8 mouse cellular contexts compared by ENCODE assay signal in genomic region chr7:81212697-81213346, GRCm38 (mm10). TPM values are rescaled to one million over a fixed set of nuclear protein-coding genes. Genes with fewer than 3 reads are reported as not detected.
DNase-seq lines count a peak whose midpoint lies in the region; ATAC-seq and TF ChIP-seq lines count a peak whose summit lies in the region.

No protein-coding gene starts in this region.

- H3K4me1 ChIP-seq in embryonic fibroblast, embryonic 13.5 days (ENCODE audit: control insufficient read depth, insufficient read depth, low read length) = no peaks in the 10 kb centered on the region
- H3K4me1 ChIP-seq in heart, embryonic 12.5 days (replicated peaks) = peaks cover 25% of the 10 kb centered on the region
- H3K4me1 ChIP-seq in kidney, embryonic 16.5 days (ENCODE audit: insufficient read depth, low read length) = peaks cover 19% of the 10 kb centered on the region; the same call in 1 of the 2 replicates
- peaks cover 27% of the 10 kb centered on the region for H3K4me1 ChIP-seq in limb, embryonic 15.5 days
- peaks cover 7% of the 10 kb centered on the region; the same call in 1 of the 2 replicates for H3K4me1 ChIP-seq in midbrain, embryonic 16.5 days (ENCODE audit: control insufficient read depth, insufficient read depth, low read length)

- under 1% methylated on average over 55 of the region's 57 CpGs for WGBS in heart, embryonic 12.5 days
- under 1% methylated on average over 57 of the region's 57 CpGs for WGBS in kidney, embryonic 16.5 days
- WGBS in limb, embryonic 15.5 days = under 1% methylated on average over 55 of the region's 57 CpGs
- under 1% methylated on average over 57 of the region's 57 CpGs for WGBS in midbrain, embryonic 16.5 days

- H3K9me3 ChIP-seq in heart, embryonic 12.5 days (replicated peaks) = no peaks in the 10 kb centered on the region
- no peaks in the 10 kb centered on the region for H3K9me3 ChIP-seq in kidney, embryonic 16.5 days (ENCODE audit: low read length)
- H3K9me3 ChIP-seq in limb, embryonic 15.5 days = no peaks in the 10 kb centered on the region
- no peaks in the 10 kb centered on the region for H3K9me3 ChIP-seq in midbrain, embryonic 16.5 days (replicated peaks; ENCODE audit: control insufficient read depth, low read length, poor library complexity, severe bottlenecking)

- H3K9ac ChIP-seq in heart, embryonic 12.5 days = peak overlapping the region; percentile 71
- peak overlapping the region; percentile 75 for H3K9ac ChIP-seq in kidney, embryonic 16.5 days (replicated peaks; ENCODE audit: low read length)
- peak overlapping the region; percentile 44; the same call in 1 of the 2 replicates for H3K9ac ChIP-seq in limb, embryonic 15.5 days
- H3K9ac ChIP-seq in midbrain, embryonic 16.5 days (ENCODE audit: low read depth, low read length) = peak overlapping the region; percentile 20; the same call in 1 of the 2 replicates

- TF ChIP-seq CTCF in embryonic fibroblast, embryonic 13.5 days (IDR thresholded peaks at IDR 0.05; ENCODE audit: borderline replicate concordance, insufficient read depth, low read length) = no peak

- H3K4me3 ChIP-seq in embryonic fibroblast, embryonic 13.5 days (ENCODE audit: insufficient read depth, low read length) = peak overlapping the region; percentile 43
- peak overlapping the region; percentile 60 for H3K4me3 ChIP-seq in heart, embryonic 12.5 days
- peak overlapping the region; percentile 62 for H3K4me3 ChIP-seq in kidney, embryonic 16.5 days (ENCODE audit: low read length)
- peak overlapping the region; percentile 54 for H3K4me3 ChIP-seq in limb, embryonic 15.5 days
- peak overlapping the region; percentile 40 for H3K4me3 ChIP-seq in midbrain, embryonic 16.5 days (ENCODE audit: low read depth, low read length)

- TF ChIP-seq POLR2A in embryonic fibroblast, embryonic 13.5 days (IDR thresholded peaks at IDR 0.05; ENCODE audit: low read depth, low read length) = 0 out of 2 replicates have a peak, but pooled peaks have one; percentile 33

- peak; percentile 89 for ATAC-seq in heart, embryonic 12.5 days (ENCODE audit: insufficient number of reproducible peaks, low FRiP score)
- ATAC-seq in kidney, embryonic 16.5 days (ENCODE audit: low FRiP score, low TSS enrichment) = peak; percentile 93
- ATAC-seq in limb, embryonic 15.5 days (ENCODE audit: insufficient number of reproducible peaks, low FRiP score, low TSS enrichment, low read depth) = peak; percentile 68
- ATAC-seq in midbrain, embryonic 16.5 days = peak; percentile 90
- ATAC-seq in erythroid progenitor cell, adult 5-6 weeks (replicated peaks; ENCODE audit: low FRiP score, poor library complexity, severe bottlenecking) = no peak; the same call in 1 of the 2 replicates

- peak overlapping the region; percentile 91 for H3K4me2 ChIP-seq in heart, embryonic 12.5 days
- H3K4me2 ChIP-seq in kidney, embryonic 16.5 days (replicated peaks; ENCODE audit: low read depth, low read length) = peak overlapping the region; percentile 58
- peak overlapping the region; percentile 76 for H3K4me2 ChIP-seq in limb, embryonic 15.5 days
- H3K4me2 ChIP-seq in midbrain, embryonic 16.5 days (ENCODE audit: low read length) = peak overlapping the region; percentile 53

- H3K27me3 ChIP-seq in heart, embryonic 12.5 days (replicated peaks) = peaks cover 9% of the 10 kb centered on the region
- peaks cover 20% of the 10 kb centered on the region for H3K27me3 ChIP-seq in kidney, embryonic 16.5 days (ENCODE audit: insufficient read depth, low read length)
- H3K27me3 ChIP-seq in limb, embryonic 15.5 days = peaks cover 56% of the 10 kb centered on the region
- H3K27me3 ChIP-seq in midbrain, embryonic 16.5 days (ENCODE audit: control insufficient read depth, insufficient read depth, low read depth, low read length) = peaks cover 34% of the 10 kb centered on the region

- DNase-seq in brain, adult 2 months (ENCODE audit: low read depth, low spot score) = peak; percentile 89
- DNase-seq in spleen, adult 18-20 months = peak; percentile 94 to 98

- no peaks in the 10 kb centered on the region for H3K36me3 ChIP-seq in heart, embryonic 12.5 days
- H3K36me3 ChIP-seq in kidney, embryonic 16.5 days (ENCODE audit: insufficient read depth, low read length) = no peaks in the 10 kb centered on the region
- no peaks in the 10 kb centered on the region for H3K36me3 ChIP-seq in limb, embryonic 15.5 days
- no peaks in the 10 kb centered on the region for H3K36me3 ChIP-seq in midbrain, embryonic 16.5 days (ENCODE audit: control insufficient read depth, insufficient read depth, low read length)

- no peak overlapping the region for H3K27ac ChIP-seq in embryonic fibroblast, embryonic 13.5 days (ENCODE audit: insufficient read depth, low read length)
- peak overlapping the region; percentile 80 for H3K27ac ChIP-seq in heart, embryonic 12.5 days (ENCODE audit: poor library complexity, severe bottlenecking)
- peak overlapping the region; percentile 89 for H3K27ac ChIP-seq in kidney, embryonic 16.5 days (ENCODE audit: low read length)
- peak overlapping the region; percentile 73 for H3K27ac ChIP-seq in limb, embryonic 15.5 days
- peak overlapping the region; percentile 3; the same call in 1 of the 2 replicates for H3K27ac ChIP-seq in midbrain, embryonic 16.5 days (ENCODE audit: low read length)

RNA-seq across cellular contexts. Expression of gene Pde8a, which starts 0.6 kb away (rescaled TPM):
- polyA plus RNA-seq in embryonic fibroblast, embryonic 13.5 days (2011; ENCODE audit: insufficient read length, low read depth, missing spikeins) = 20.8 and 30.6 TPM in 2 replicates
- 3.8 and 3.9 TPM in 2 replicates for polyA plus RNA-seq in heart, embryonic 12.5 days (2016; fragmentation: Nextera tagmentation; extraction: Ambion mirVana)
- polyA plus RNA-seq in kidney, embryonic 16.5 days (2015; fragmentation: Nextera tagmentation; extraction: Ambion mirVana) = 4.6 and 5.9 TPM in 2 replicates
- polyA plus RNA-seq in limb, embryonic 15.5 days (2015; fragmentation: Nextera tagmentation; extraction: Ambion mirVana) = 4.7 and 5.1 TPM in 2 replicates
- 1.6 and 2.3 TPM in 2 replicates for polyA plus RNA-seq in midbrain, embryonic 16.5 days (2015; fragmentation: Nextera tagmentation; extraction: Ambion mirVana)
- 1.8 and 32.3 TPM in 2 replicates for total RNA-seq in erythroid progenitor cell, adult 5-6 weeks (2015; ENCODE audit: low replicate concordance)
- 2.3 TPM in 1 of 2 replicates, not detected in the other for total RNA-seq in erythroid progenitor cell, adult 5-6 weeks (2017; ENCODE audit: low replicate concordance)

Comparison
In these comparisons a context has a peak if more than half of its experiments do, and no peak if none do; other contexts are left out.
1. H3K9ac ChIP-seq: peak in every context shown above with its lines; median percentile 75 in kidney, embryonic 16.5 days; 71 in heart, embryonic 12.5 days; 44 in limb, embryonic 15.5 days; 20 in midbrain, embryonic 16.5 days.